Mouse (Mus musculus) lung, adult 2 months (tissue): Measurements from ENCODE around the gene Kcnd1. TPM values are rescaled to one million over a fixed set of nuclear protein-coding genes. Genes with fewer than 3 reads are reported as not detected.
A peak's percentile ranks its signal among the peaks of the same experiment; 100 is the strongest.

ENCODE experiments used
- DNase-seq: peaks from one replicate; pipeline ENCODE4 v3.0.0; 2022
- H3K4me1 ChIP-seq: fragments of 200-500 bp; 2 replicates; pipeline ENCODE4 v1.6.1; 2011; ENCODE audit warnings: low read length; ENCODE audit not compliant: control insufficient read depth, insufficient read depth
- H3K4me3 ChIP-seq: fragments of 200-500 bp; replicated peaks from 2 replicates; pipeline ENCODE3; 2011; ENCODE audit warnings: low read depth, mild to moderate bottlenecking, control low read depth, low read length; ENCODE audit errors: extremely low read depth
- CTCF ChIP-seq: fragments of 200-500 bp; IDR thresholded peaks from 2 replicates; pipeline ENCODE4 v1.5.1; 2011; ENCODE audit warnings: mild to moderate bottlenecking, low read length, control low read depth; ENCODE audit not compliant: insufficient read depth
- POLR2A ChIP-seq: fragments of 200-500 bp; IDR thresholded peaks from 2 replicates; pipeline ENCODE4 v1.6.1; 2011; ENCODE audit warnings: low read depth, mild to moderate bottlenecking, control low read depth, low read length, borderline replicate concordance; ENCODE audit errors: extremely low read depth
- WGBS: fragments of 180-500 bp; shearing (Covaris S2); methylation state at CpG from one replicate; pipeline ENCODE4 v1.1.7; 2018; 5-methylcytosine and 5-hydroxymethylcytosine counted together
- polyA plus RNA-seq: library from polyadenylated mRNA; depleted of rRNA; stranded (reverse); fragments of >200 nt; gene quantifications from 2 replicates; pipeline ENCODE4 v1.2.3, GENCODE M21; 2012

Kcnd1 gene
- polyA plus RNA-seq, 1 experiment = 0.84 TPM

GRCm38 (mm10) chrX:7847845-7848244 lies 25.8 kb downstream of the Kcnd1 start:
- Histone ChIP-seq H3K4me3 (no peak overlapping the region), H3K4me1 (peaks cover 5% of the 10 kb centered on the region; the same call in 1 of the 2 replicates)
- no peak for DNase-seq
- TF ChIP-seq POLR2A (no peak), CTCF (no peak)
- WGBS = 63% methylated on average over 2 of the region's 2 CpGs

- no peak for TF ChIP-seq POLR2A
- peak; percentile 71 for TF ChIP-seq CTCF
- peak; percentile 16 for DNase-seq
- Histone ChIP-seq H3K4me3 (no peak overlapping the region), H3K4me1 (no peaks in the 10 kb centered on the region)
- WGBS = 33% methylated on average over 2 of the region's 2 CpGs
Observed at GRCm38 (mm10) chrX:7854578-7854977, 32.5 kb downstream of the Kcnd1 start.

- Histone ChIP-seq H3K4me1 (no peaks in the 10 kb centered on the region), H3K4me3 (no peak overlapping the region)
- 81% methylated on average over 3 of the region's 3 CpGs for WGBS
- no peak for DNase-seq
- TF ChIP-seq CTCF (no peak), POLR2A (no peak)
Observed at GRCm38 (mm10) chrX:7859191-7859753, 37.2 kb downstream of the Kcnd1 start.

- H3K4me3 ChIP-seq = no peak overlapping the region
- no peak for DNase-seq
- WGBS = 62% methylated on average over 1 of the region's 1 CpGs
- no peak for TF ChIP-seq POLR2A
- no peak for TF ChIP-seq CTCF
- peaks cover 4% of the 10 kb centered on the region for H3K4me1 ChIP-seq
Observed at GRCm38 (mm10) chrX:7863181-7863580, 41.1 kb downstream of the Kcnd1 start.

- WGBS = 62% methylated on average over 3 of the region's 3 CpGs
- peaks cover 4% of the 10 kb centered on the region for H3K4me1 ChIP-seq
- no peak overlapping the region for H3K4me3 ChIP-seq
- DNase-seq = no peak
- TF ChIP-seq CTCF = no peak
- TF ChIP-seq POLR2A = no peak
Observed at GRCm38 (mm10) chrX:7864551-7864950, 42.5 kb downstream of the Kcnd1 start.

- no peak overlapping the region for H3K4me3 ChIP-seq
- 32% methylated on average over 2 of the region's 2 CpGs for WGBS
- no peak for DNase-seq
- TF ChIP-seq POLR2A (no peak), CTCF (no peak)
- H3K4me1 ChIP-seq = peaks cover 4% of the 10 kb centered on the region
Observed at GRCm38 (mm10) chrX:7865343-7865742, 43.3 kb downstream of the Kcnd1 start.

GRCm38 (mm10) chrX:7865786-7866185 lies 43.7 kb downstream of the Kcnd1 start:
- TF ChIP-seq POLR2A (no peak), CTCF (no peak)
- peaks cover 4% of the 10 kb centered on the region for H3K4me1 ChIP-seq
- no peak for DNase-seq
- no peak overlapping the region for H3K4me3 ChIP-seq
- 51% methylated on average over 2 of the region's 2 CpGs for WGBS

GRCm38 (mm10) chrX:7867141-7867540 lies 45.1 kb downstream of the Kcnd1 start:
- no peak for TF ChIP-seq CTCF
- no peak for TF ChIP-seq POLR2A
- WGBS = 76% methylated on average over 1 of the region's 1 CpGs
- DNase-seq = no peak

GRCm38 (mm10) chrX:7868506-7868905 lies 46.4 kb downstream of the Kcnd1 start:
- WGBS = 43% methylated on average over 2 of the region's 2 CpGs
- DNase-seq = no peak
- no peak for TF ChIP-seq CTCF
- no peak for TF ChIP-seq POLR2A
- H3K4me3 ChIP-seq = no peak overlapping the region
- H3K4me1 ChIP-seq = peaks cover 4% of the 10 kb centered on the region

More at GRCm38 (mm10) chrX:7867141-7867540, 45.1 kb downstream of the Kcnd1 start:
- Histone ChIP-seq H3K4me1 (peaks cover 4% of the 10 kb centered on the region), H3K4me3 (no peak overlapping the region)

GRCm38 (mm10) chrX:7869826-7870225 lies 47.7 kb downstream of the Kcnd1 start:
- no peak for TF ChIP-seq CTCF
- no peak for TF ChIP-seq POLR2A
- DNase-seq = no peak
- WGBS = 51% methylated on average over 3 of the region's 3 CpGs
- Histone ChIP-seq H3K4me1 (peaks cover 4% of the 10 kb centered on the region), H3K4me3 (no peak overlapping the region)
